Mouse (Mus musculus) CH12.LX (cell line): ENCODE results near the gene Map4k4. TPM values are rescaled to one million over a fixed set of nuclear protein-coding genes. Genes with fewer than 3 reads are reported as not detected.

Source experiments
- DNase-seq: peaks from one replicate; pipeline ENCODE4 v3.0.0-alpha.2; 2013; ENCODE audit errors: extremely low read depth
- H3K27ac ChIP-seq: 2 replicates; pipeline ENCODE4 v1.5.1; 2012; ENCODE audit warnings: low read depth, mild to moderate bottlenecking, control low read depth, moderate library complexity; ENCODE audit not compliant: insufficient read depth
- H3K27me3 ChIP-seq: replicated peaks from 2 replicates; pipeline ENCODE3; 2012; ENCODE audit warnings: inconsistent platforms
- H3K36me3 ChIP-seq, 2 experiments: replicated peaks in 1 of 2; 2 replicates each; pipeline versions ENCODE3 to v1.6.1; 2012; ENCODE audit warnings: inconsistent platforms in 1 of 2, low read length in 1 of 2, mild to moderate bottlenecking in 1 of 2, mixed read lengths in 1 of 2, moderate library complexity in 1 of 2; ENCODE audit not compliant: control insufficient read depth in 1 of 2, insufficient read depth in 1 of 2
- H3K4me1 ChIP-seq, 2 experiments: 2 replicates each; pipeline ENCODE4 v1.6.1; 2012; ENCODE audit warnings: inconsistent platforms in 1 of 2, moderate library complexity in 1 of 2; ENCODE audit not compliant: insufficient read depth in 2 of 2, control insufficient read depth in 1 of 2
- H3K4me2 ChIP-seq: 2 replicates; pipeline ENCODE4 v1.6.1; 2012; ENCODE audit warnings: low read depth, mild to moderate bottlenecking, control low read depth; ENCODE audit not compliant: poor library complexity, insufficient read depth, severe bottlenecking
- H3K4me3 ChIP-seq, 3 experiments: fragments of 150-350 bp in 1 of 3; sonication (generic) in 1 of 3; replicated peaks in 1 of 3; 2 replicates each; pipeline versions ENCODE3 to v1.5.1; 2011 to 2012; ENCODE audit warnings: low read depth in 2 of 3, low read length in 2 of 3, mild to moderate bottlenecking in 2 of 3, moderate library complexity in 2 of 3, control low read depth in 1 of 3, improper control_type of control experiment in 1 of 3, inconsistent platforms in 1 of 3, mixed read lengths in 1 of 3; ENCODE audit not compliant: poor library complexity in 1 of 3
- H3K79me2 ChIP-seq: replicated peaks from 2 replicates; pipeline ENCODE4 v1.6.1; 2012; ENCODE audit warnings: mild to moderate bottlenecking, moderate library complexity; ENCODE audit not compliant: control insufficient read depth, poor library complexity, insufficient read depth, severe bottlenecking; ENCODE audit errors: extremely low read depth
- H3K9ac ChIP-seq: 2 replicates; pipeline ENCODE4 v1.6.1; 2012; ENCODE audit warnings: low read depth, mild to moderate bottlenecking, control low read depth, moderate library complexity; ENCODE audit not compliant: insufficient read depth
- H3K9me3 ChIP-seq: replicated peaks from 2 replicates; pipeline ENCODE3; 2012; ENCODE audit warnings: low read length, inconsistent platforms, mixed read lengths
- BHLHE40 ChIP-seq: IDR thresholded peaks from 2 replicates; pipeline ENCODE4 v1.6.1; 2011; ENCODE audit warnings: mild to moderate bottlenecking, low read depth, low read length, improper control_type of control experiment
- CHD2 ChIP-seq: IDR thresholded peaks from 2 replicates; pipeline ENCODE4 v1.6.1; 2011; ENCODE audit warnings: low read length, improper control_type of control experiment
- CTCF ChIP-seq, 2 experiments: IDR thresholded peaks in 1 of 2; conservative IDR thresholded peaks in 1 of 2; 2 replicates each; pipeline ENCODE4 v1.5.1; 2011 to 2012; ENCODE audit warnings: low read depth in 2 of 2, low read length in 2 of 2, improper control_type of control experiment in 1 of 2, inconsistent platforms in 1 of 2, mild to moderate bottlenecking in 1 of 2, moderate library complexity in 1 of 2
- E2F4 ChIP-seq: IDR thresholded peaks from 2 replicates; pipeline ENCODE4 v1.6.1; 2011; ENCODE audit warnings: low read depth, low read length, improper control_type of control experiment; ENCODE audit not compliant: insufficient replicate concordance
- ELF1 ChIP-seq: IDR thresholded peaks from 2 replicates; pipeline ENCODE4 v1.6.1; 2014; ENCODE audit warnings: low read depth, mild to moderate bottlenecking, inconsistent platforms, low read length, improper control_type of control experiment
- EP300 ChIP-seq: IDR thresholded peaks from 2 replicates; pipeline ENCODE4 v1.6.1; 2011; ENCODE audit warnings: low read length, improper control_type of control experiment
- IRF4 ChIP-seq: IDR thresholded peaks from 2 replicates; pipeline ENCODE4 v1.6.1; 2014; ENCODE audit warnings: low read depth, mild to moderate bottlenecking, inconsistent platforms, low read length, improper control_type of control experiment
- MAX ChIP-seq: IDR thresholded peaks from 2 replicates; pipeline ENCODE4 v1.6.1; 2011; ENCODE audit warnings: low read length, improper control_type of control experiment
- MAZ ChIP-seq: IDR thresholded peaks from 2 replicates; pipeline ENCODE4 v1.6.1; 2012; ENCODE audit warnings: low read depth, mild to moderate bottlenecking, inconsistent platforms, low read length, improper control_type of control experiment, moderate library complexity
- MEF2A ChIP-seq: IDR thresholded peaks from 2 replicates; pipeline ENCODE4 v1.6.1; 2014; ENCODE audit warnings: low read depth, mild to moderate bottlenecking, inconsistent platforms, low read length, improper control_type of control experiment, borderline replicate concordance
- MYC ChIP-seq: IDR thresholded peaks from 2 replicates; pipeline ENCODE4 v1.6.1; 2011; ENCODE audit warnings: low read depth, mild to moderate bottlenecking, improper control_type of control experiment, low read length
- NELFE ChIP-seq: IDR thresholded peaks from 2 replicates; pipeline ENCODE4 v1.6.1; 2011; ENCODE audit warnings: low read depth, low read length, improper control_type of control experiment
- NRF1 ChIP-seq: IDR thresholded peaks from 2 replicates; pipeline ENCODE4 v1.6.1; 2014; ENCODE audit warnings: low read depth, mild to moderate bottlenecking, inconsistent platforms, low read length, improper control_type of control experiment, moderate library complexity
- PAX5 ChIP-seq: IDR thresholded peaks from 2 replicates; pipeline ENCODE4 v1.6.1; 2012; ENCODE audit warnings: low read length, inconsistent platforms, mixed read lengths
- POLR2A ChIP-seq: IDR thresholded peaks from 2 replicates; pipeline ENCODE4 v1.6.1; 2011; ENCODE audit warnings: low read depth, mild to moderate bottlenecking, improper control_type of control experiment, low read length
- RAD21 ChIP-seq: IDR thresholded peaks from 2 replicates; pipeline ENCODE4 v1.6.1; 2011; ENCODE audit warnings: low read depth, mild to moderate bottlenecking, low read length, improper control_type of control experiment, moderate library complexity
- RCOR1 ChIP-seq: conservative IDR thresholded peaks from 2 replicates; pipeline ENCODE4 v1.6.1; 2012; ENCODE audit warnings: low read depth, mild to moderate bottlenecking, inconsistent platforms, low read length, improper control_type of control experiment
- SIN3A ChIP-seq: IDR thresholded peaks from 2 replicates; pipeline ENCODE4 v1.6.1; 2012; ENCODE audit warnings: low read length, improper control_type of control experiment, inconsistent platforms
- SMC3 ChIP-seq: IDR thresholded peaks from 2 replicates; pipeline ENCODE4 v1.6.1; 2011; ENCODE audit warnings: low read depth, low read length, improper control_type of control experiment
- TBP ChIP-seq: conservative IDR thresholded peaks from 2 replicates; pipeline ENCODE4 v1.6.1; 2011; ENCODE audit warnings: low read depth, low read length, improper control_type of control experiment
- TCF12 ChIP-seq: IDR thresholded peaks from 2 replicates; pipeline ENCODE4 v1.6.1; 2014; ENCODE audit warnings: low read depth, mild to moderate bottlenecking, inconsistent platforms, low read length, improper control_type of control experiment
- UBTF ChIP-seq: IDR thresholded peaks from 2 replicates; pipeline ENCODE4 v1.6.1; 2012; ENCODE audit warnings: low read depth, mild to moderate bottlenecking, inconsistent platforms, low read length, improper control_type of control experiment, moderate library complexity
- USF2 ChIP-seq: conservative IDR thresholded peaks from 2 replicates; pipeline ENCODE4 v1.6.1; 2011; ENCODE audit warnings: low read depth, low read length, improper control_type of control experiment
- ZNF384 ChIP-seq: IDR thresholded peaks from 2 replicates; pipeline ENCODE4 v1.6.1; 2012; ENCODE audit warnings: low read depth, low read length, improper control_type of control experiment, inconsistent platforms
- dilution Hi-C: fragments of 300-500 bp; cut with MboI; formaldehyde crosslinking; loops from 2 replicates; pipeline ENCODE4 v1.14.3; 2020; ENCODE audit warnings: low sequenced_read_pairs; ENCODE audit not compliant: extremely low pct_unique_long_range_greater_than_20kb, extremely low pct_ligation_motif_present
- in situ Hi-C: fragments of 300-500 bp; cut with MboI; formaldehyde crosslinking; loops from 3 replicates; pipeline ENCODE4 v1.14.3; 2019; ENCODE audit warnings: low sequenced_read_pairs, low pct_ligation_motif_present, low pct_unique_long_range_greater_than_20kb, mixed read lengths
- polyA plus RNA-seq: library from polyadenylated mRNA; unstranded; fragments of >175 nt; gene quantifications from 2 replicates; pipeline ENCODE4 v1.2.1, GENCODE M21; 2012; ENCODE audit warnings: low read depth; ENCODE audit not compliant: insufficient read length
- total RNA-seq, 2 experiments: library from RNA; depleted of rRNA; stranded (reverse); fragments of 300-350 nt in 1 of 2; fragments of >200 nt in 1 of 2; gene quantifications; 2 replicates each; pipeline ENCODE4 v1.2.3; 2012 to 2014

The Map4k4 gene
- total and polyA plus RNA-seq, 3 experiments: 21.8 to 46.3 (median 41.0) TPM

DNA sequence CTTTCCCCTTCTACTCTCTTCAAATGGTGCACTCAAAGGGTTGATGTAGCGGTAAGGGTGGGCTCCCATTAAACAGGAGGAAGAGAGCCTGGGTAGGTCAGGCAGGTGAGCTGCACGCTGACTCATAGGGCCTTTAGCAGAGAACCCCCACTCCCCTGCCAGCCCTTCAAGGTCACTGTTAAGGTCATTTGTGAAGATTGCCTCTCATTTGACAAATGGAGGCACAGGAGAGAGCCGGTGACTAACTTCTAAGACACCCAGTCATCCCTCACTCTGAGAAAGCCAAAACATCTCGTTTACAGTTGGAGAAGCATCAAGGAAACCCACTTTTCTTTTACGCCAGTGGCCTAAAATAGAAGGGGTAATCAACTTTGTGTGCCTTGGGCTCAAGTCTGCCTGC, 156.6 kb downstream of the Map4k4 start:
- DNase-seq: no peak
- Histone ChIP-seq H3K27ac (no peak overlapping the region), H3K4me3 (no peak overlapping the region), H3K79me2 (no peaks in the 10 kb centered on the region), H3K4me1 (peaks cover 5 to 53% of the 10 kb centered on the region in 2 experiments; a peak in 3 of 4 replicates), H3K27me3 (peaks cover 1% of the 10 kb centered on the region), H3K4me2 (no peak overlapping the region), H3K9me3 (no peaks in the 10 kb centered on the region), H3K36me3 (no peaks in the 10 kb centered on the region), H3K9ac (no peak overlapping the region)
- dilution Hi-C loops: no loop called here
- in situ Hi-C loops: no loop called here
- TF ChIP-seq RAD21 (no peak), MAX (no peak), ELF1 (no peak), PAX5 (no peak), TCF12 (no peak), SIN3A (no peak), EP300 (no peak), UBTF (no peak), E2F4 (no peak), ZNF384 (no peak), MYC (no peak), BHLHE40 (no peak), RCOR1 (no peak), POLR2A (no peak), NRF1 (no peak), CHD2 (no peak), TBP (no peak), NELFE (no peak), USF2 (no peak)

DNA sequence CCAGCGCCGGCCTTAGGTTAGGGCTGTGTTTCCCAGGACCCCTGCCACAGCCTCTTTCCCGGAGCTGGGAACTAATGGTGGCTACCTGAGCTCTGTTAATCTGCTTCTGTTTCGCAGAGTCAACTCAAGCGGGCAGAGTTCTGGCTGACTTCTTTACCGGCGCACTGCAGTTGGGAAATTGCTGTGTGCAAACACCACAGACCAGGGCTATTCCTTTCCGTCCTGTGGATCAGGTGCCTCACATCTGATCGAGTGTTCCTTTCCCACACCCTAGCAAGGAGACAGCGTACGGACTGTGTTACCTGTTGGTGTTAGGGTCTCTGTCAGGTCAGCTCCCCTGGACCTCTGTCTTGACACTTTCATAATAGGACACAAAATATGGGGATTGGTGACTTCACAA, 157.3 kb downstream of the Map4k4 start:
- H3K36me3 ChIP-seq: no peaks in the 10 kb centered on the region
- TF ChIP-seq CHD2 (no peak), MEF2A (no peak), IRF4 (no peak), E2F4 (no peak), BHLHE40 (no peak), MYC (no peak), NRF1 (no peak), SMC3 (no peak), CTCF (conservative IDR thresholded peaks at IDR 0.05 in 1 of 2, IDR thresholded peaks at IDR 0.05 in 1 of 2; ENCODE audit: low read depth in 2 of 2, low read length in 2 of 2) (no peak), MAZ (no peak), RAD21 (no peak)
- TF ChIP-seq, all 38 proteins: peak for 0
- DNase-seq: no peak
- dilution Hi-C loops: no loop called here
- no peak overlapping the region for H3K9ac ChIP-seq
- no peaks in the 10 kb centered on the region for H3K9me3 ChIP-seq
- peaks cover 5 to 50% of the 10 kb centered on the region in 2 experiments; a peak in 3 of 4 replicates for H3K4me1 ChIP-seq
- peaks cover 1% of the 10 kb centered on the region for H3K27me3 ChIP-seq
- H3K79me2 ChIP-seq: no peaks in the 10 kb centered on the region
- H3K27ac ChIP-seq: no peak overlapping the region
- H3K4me2 ChIP-seq: no peak overlapping the region
- in situ Hi-C loops: no loop called here
- no peak overlapping the region for H3K4me3 ChIP-seq
